Mouse (Mus musculus): ENCODE measurements around the gene Ryr2. TPM values are rescaled to one million over a fixed set of nuclear protein-coding genes. Genes with fewer than 3 reads are reported as not detected.

The Ryr2 gene
- polyA plus RNA-seq, 1 experiment from 2014 or later = 0.28 TPM

- Histone ChIP-seq H3K27ac (no peak overlapping the region), H3K4me1 (replicated peaks) (no peaks in the 10 kb centered on the region), H3K4me3 (replicated peaks) (no peak overlapping the region), H3K9me3 (no peaks in the 10 kb centered on the region), H3K27me3 (no peaks in the 10 kb centered on the region), H3K9ac (replicated peaks) (no peak overlapping the region), H3K36me3 (no peaks in the 10 kb centered on the region), H3K4me2 (no peak overlapping the region)
- WGBS = 85% methylated on average over 7 of the region's 7 CpGs
- ATAC-seq (ENCODE audit: insufficient number of reproducible peaks, insufficient read depth, low FRiP score, low TSS enrichment, low read depth) = no peak
Measured at GRCm38 (mm10) chr13:11532014-11532890, 574.5 kb downstream of the Ryr2 start.

DNA sequence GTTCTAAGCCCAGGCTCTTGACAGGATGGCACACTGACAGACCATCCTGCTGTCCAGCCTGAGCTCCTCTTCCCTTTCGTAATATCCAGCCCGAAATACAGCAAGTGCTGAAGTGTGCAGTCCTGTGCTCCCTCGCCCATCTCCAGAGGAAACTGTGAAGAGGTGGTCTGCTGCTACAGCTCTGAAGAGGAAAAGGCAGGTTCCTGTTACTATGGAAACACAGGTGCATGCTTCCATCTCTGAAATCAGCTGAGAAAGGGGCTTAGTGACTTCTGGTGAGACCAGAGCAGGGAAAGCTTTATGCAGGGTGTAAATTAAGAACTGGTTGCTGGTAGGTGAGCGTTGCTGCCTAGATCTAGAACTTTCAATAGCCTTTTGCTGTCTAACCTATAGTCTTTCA is 583.1 kb downstream of the Ryr2 start:
- H3K27me3 ChIP-seq = no peaks in the 10 kb centered on the region
- no peak for ATAC-seq (ENCODE audit: insufficient number of reproducible peaks, insufficient read depth, low FRiP score, low TSS enrichment, low read depth)
- H3K4me3 ChIP-seq (replicated peaks) = no peak overlapping the region
- H3K9me3 ChIP-seq = no peaks in the 10 kb centered on the region
- WGBS = 88% methylated on average over 4 of the region's 4 CpGs
- H3K4me1 ChIP-seq (replicated peaks) = no peaks in the 10 kb centered on the region
- no peak overlapping the region for H3K27ac ChIP-seq
- no peaks in the 10 kb centered on the region for H3K36me3 ChIP-seq
- no peak overlapping the region for H3K9ac ChIP-seq (replicated peaks)
- no peak overlapping the region for H3K4me2 ChIP-seq

GRCm38 (mm10) chr13:11520765-11521164 is 586.0 kb downstream of the Ryr2 start:
- Histone ChIP-seq H3K27ac (no peak overlapping the region), H3K9ac (replicated peaks) (no peak overlapping the region), H3K4me1 (replicated peaks) (no peaks in the 10 kb centered on the region), H3K27me3 (no peaks in the 10 kb centered on the region), H3K4me2 (no peak overlapping the region), H3K36me3 (no peaks in the 10 kb centered on the region), H3K4me3 (replicated peaks) (no peak overlapping the region), H3K9me3 (no peaks in the 10 kb centered on the region)
- no peak for ATAC-seq (ENCODE audit: insufficient number of reproducible peaks, insufficient read depth, low FRiP score, low TSS enrichment, low read depth)
- 90% methylated on average over 2 of the region's 2 CpGs for WGBS

DNA sequence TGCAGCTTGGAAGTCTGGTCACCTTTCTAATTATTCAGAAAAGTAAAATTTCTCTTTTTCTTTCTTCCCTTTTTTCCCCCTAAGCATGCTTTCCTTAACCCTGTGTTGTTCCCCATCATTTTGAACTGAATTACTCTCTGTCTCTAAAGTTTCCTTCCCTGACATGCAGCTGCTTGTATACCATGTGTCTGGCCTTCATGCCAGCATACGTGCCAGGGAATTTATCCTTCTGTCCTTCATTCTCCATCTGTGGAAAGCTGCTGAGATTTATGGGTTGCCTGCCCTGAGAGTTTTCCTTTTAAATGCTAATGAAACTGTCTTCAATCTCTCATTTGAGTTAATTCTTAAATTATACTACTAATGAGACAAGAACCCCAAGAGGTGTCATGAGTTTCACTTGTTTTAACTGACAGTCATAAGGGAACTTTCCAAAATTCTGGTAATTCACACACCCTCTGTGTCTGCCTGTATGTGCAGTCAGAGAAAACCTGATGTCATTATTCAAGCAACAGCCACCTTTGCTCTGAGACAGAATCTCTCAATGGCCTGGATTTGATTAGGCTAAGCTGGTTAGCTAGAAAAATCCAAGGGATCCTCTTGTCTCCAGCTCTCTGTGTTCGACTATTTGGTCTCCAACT is 595.1 kb downstream of the Ryr2 start:
- H3K9ac ChIP-seq (replicated peaks) = no peak overlapping the region
- no peak for ATAC-seq (ENCODE audit: insufficient number of reproducible peaks, insufficient read depth, low FRiP score, low TSS enrichment, low read depth)
- H3K36me3 ChIP-seq = no peaks in the 10 kb centered on the region
- H3K4me1 ChIP-seq (replicated peaks) = no peaks in the 10 kb centered on the region
- H3K27me3 ChIP-seq = no peaks in the 10 kb centered on the region
- H3K9me3 ChIP-seq = no peaks in the 10 kb centered on the region
- H3K4me2 ChIP-seq = no peak overlapping the region
- H3K4me3 ChIP-seq (replicated peaks) = no peak overlapping the region
- 43% methylated on average over 2 of the region's 2 CpGs for WGBS
- H3K27ac ChIP-seq = no peak overlapping the region

Other genes starting within 250 kb of the Ryr2 start
- 24.5 and 25.6 TPM in 2 replicates for gene Mtr, start 151.2 kb upstream of the Ryr2 start, polyA plus RNA-seq (2016; fragmentation: Nextera tagmentation; extraction: Ambion mirVana)
- gene Actn2, start 233.8 kb upstream of the Ryr2 start, polyA plus RNA-seq (2016; fragmentation: Nextera tagmentation; extraction: Ambion mirVana) = 66.9 and 73.9 TPM in 2 replicates